Mouse (Mus musculus) ES-Bruce4 (cell line): ENCODE data around the gene Klf1.

Source experiments
- CTCF ChIP-seq: IDR thresholded peaks from one replicate; pipeline ENCODE4 v1.8.1; 2011; ENCODE audit warnings: low read depth, low read length
- EP300 ChIP-seq: IDR thresholded peaks from 2 replicates; pipeline ENCODE4 v1.6.1; 2011; ENCODE audit warnings: low read depth, low read length; ENCODE audit not compliant: insufficient read depth
- POLR2A ChIP-seq: IDR thresholded peaks from one replicate; pipeline ENCODE4 v1.8.1; 2011; ENCODE audit warnings: low read length; ENCODE audit not compliant: insufficient read depth

DNA sequence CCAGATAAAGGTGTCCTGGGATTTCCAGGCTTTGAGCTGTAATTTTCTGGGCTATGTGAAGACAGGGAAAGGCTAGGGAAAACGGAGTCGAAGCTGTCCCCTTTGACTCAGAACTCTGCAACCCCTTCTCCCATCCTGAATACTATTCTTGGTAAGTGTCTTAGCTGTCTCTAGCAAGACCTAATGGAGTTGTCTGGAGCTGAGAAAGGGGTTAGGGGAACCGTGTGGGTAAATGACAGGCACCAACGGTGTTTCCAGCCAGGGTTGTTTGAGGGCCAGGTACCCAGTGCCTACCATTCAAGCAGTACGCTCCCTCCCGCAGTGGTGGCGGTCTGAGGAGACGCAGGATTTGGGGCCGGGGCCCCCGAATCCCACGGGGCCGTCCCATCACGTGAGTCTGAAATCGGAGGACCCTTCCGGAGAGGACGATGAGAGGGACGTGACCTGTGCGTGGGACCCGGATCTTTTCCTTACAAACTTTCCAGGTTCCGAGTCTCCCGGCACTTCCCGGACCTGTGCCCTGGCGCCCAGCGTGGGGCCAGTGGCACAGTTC is 715 bp downstream of the Klf1 start:
- no peak for TF ChIP-seq CTCF
- no peak for TF ChIP-seq POLR2A
- TF ChIP-seq EP300, result no peak
